Mouse (Mus musculus) ES-Bruce4 (cell line): ENCODE measurements around the gene Ints7. TPM values are rescaled to one million over a fixed set of nuclear protein-coding genes. Genes with fewer than 3 reads are reported as not detected.

Experiments used
- H3K27ac ChIP-seq: 2 replicates; pipeline ENCODE4 v1.5.1; 2012; ENCODE audit warnings: low read length, inconsistent platforms; ENCODE audit not compliant: insufficient read depth
- H3K27me3 ChIP-seq: 2 replicates; pipeline ENCODE4 v1.6.1; 2012; ENCODE audit warnings: mild to moderate bottlenecking, low read length, inconsistent platforms; ENCODE audit not compliant: control insufficient read depth, poor library complexity, insufficient read depth, severe bottlenecking
- H3K36me3 ChIP-seq: 2 replicates; pipeline ENCODE4 v1.6.1; 2012; ENCODE audit warnings: inconsistent platforms, mild to moderate bottlenecking, low read length, moderate library complexity; ENCODE audit not compliant: control insufficient read depth, poor library complexity, insufficient read depth, severe bottlenecking
- H3K4me1 ChIP-seq: one replicate; pipeline ENCODE4 v1.8.1; 2011; ENCODE audit warnings: low read length; ENCODE audit not compliant: control insufficient read depth, insufficient read depth
- H3K4me3 ChIP-seq: 2 replicates; pipeline ENCODE4 v1.5.1; 2011; ENCODE audit warnings: low read depth, mild to moderate bottlenecking, low read length
- H3K9ac ChIP-seq: 2 replicates; pipeline ENCODE4 v1.6.1; 2012; ENCODE audit warnings: low read depth, mild to moderate bottlenecking, inconsistent platforms; ENCODE audit not compliant: poor library complexity, severe bottlenecking
- H3K9me3 ChIP-seq: replicated peaks from 2 replicates; pipeline ENCODE4 v1.6.1; 2012; ENCODE audit warnings: mild to moderate bottlenecking, low read length, inconsistent platforms; ENCODE audit not compliant: control insufficient read depth, poor library complexity, insufficient read depth, severe bottlenecking
- CTCF ChIP-seq: IDR thresholded peaks from one replicate; pipeline ENCODE4 v1.8.1; 2011; ENCODE audit warnings: low read depth, low read length
- EP300 ChIP-seq: IDR thresholded peaks from 2 replicates; pipeline ENCODE4 v1.6.1; 2011; ENCODE audit warnings: low read depth, low read length; ENCODE audit not compliant: insufficient read depth
- POLR2A ChIP-seq: IDR thresholded peaks from one replicate; pipeline ENCODE4 v1.8.1; 2011; ENCODE audit warnings: low read length; ENCODE audit not compliant: insufficient read depth
- polyA plus RNA-seq: library from polyadenylated mRNA; stranded (reverse); fragments of >200 nt; gene quantifications from 2 replicates; pipeline ENCODE4 v1.2.4, GENCODE M21; 2011; ENCODE audit warnings: low read depth; ENCODE audit not compliant: missing spikeins, insufficient read depth, insufficient read length

The Ints7 gene
- polyA plus RNA-seq, 1 experiment: 58.1 TPM

- no peaks in the 10 kb centered on the region for H3K4me1 ChIP-seq
- H3K9ac ChIP-seq: no peak overlapping the region
- H3K9me3 ChIP-seq: no peaks in the 10 kb centered on the region
- TF ChIP-seq EP300 (no peak), POLR2A (no peak), CTCF (no peak)
- H3K27me3 ChIP-seq: no peaks in the 10 kb centered on the region
- no peak overlapping the region for H3K4me3 ChIP-seq
- H3K27ac ChIP-seq: no peak overlapping the region
- peaks cover 17% of the 10 kb centered on the region for H3K36me3 ChIP-seq
Measured at GRCm38 (mm10) chr1:191579524-191579923, 4.1 kb downstream of the Ints7 start.

GRCm38 (mm10) chr1:191581641-191582040 lies 6.2 kb downstream of the Ints7 start:
- no peaks in the 10 kb centered on the region for H3K4me1 ChIP-seq
- no peak overlapping the region for H3K4me3 ChIP-seq
- H3K27me3 ChIP-seq: no peaks in the 10 kb centered on the region
- no peak overlapping the region for H3K9ac ChIP-seq
- no peak overlapping the region for H3K27ac ChIP-seq
- peaks cover 32% of the 10 kb centered on the region for H3K36me3 ChIP-seq
- no peaks in the 10 kb centered on the region for H3K9me3 ChIP-seq
- no peak for TF ChIP-seq CTCF
- no peak for TF ChIP-seq EP300
- TF ChIP-seq POLR2A: no peak

- Histone ChIP-seq H3K4me3 (no peak overlapping the region), H3K9me3 (no peaks in the 10 kb centered on the region), H3K9ac (no peak overlapping the region), H3K36me3 (peaks cover 47% of the 10 kb centered on the region), H3K27ac (no peak overlapping the region), H3K27me3 (no peaks in the 10 kb centered on the region), H3K4me1 (no peaks in the 10 kb centered on the region)
- no peak for TF ChIP-seq EP300
- TF ChIP-seq CTCF: no peak
Measured at GRCm38 (mm10) chr1:191583836-191584235, 8.4 kb downstream of the Ints7 start.

GRCm38 (mm10) chr1:191584483-191584882 lies 9.0 kb downstream of the Ints7 start:
- H3K9ac ChIP-seq: no peak overlapping the region
- peaks cover 49% of the 10 kb centered on the region for H3K36me3 ChIP-seq
- TF ChIP-seq POLR2A (no peak), EP300 (no peak), CTCF (peak; percentile 32)

GRCm38 (mm10) chr1:191585704-191586103 lies 10.3 kb downstream of the Ints7 start:
- H3K27ac ChIP-seq: no peak overlapping the region
- H3K9me3 ChIP-seq: no peaks in the 10 kb centered on the region
- peaks cover 49% of the 10 kb centered on the region for H3K36me3 ChIP-seq
- no peak overlapping the region for H3K9ac ChIP-seq
- H3K27me3 ChIP-seq: no peaks in the 10 kb centered on the region
- H3K4me1 ChIP-seq: no peaks in the 10 kb centered on the region
- TF ChIP-seq POLR2A (no peak), CTCF (no peak), EP300 (no peak)
- H3K4me3 ChIP-seq: no peak overlapping the region

More at GRCm38 (mm10) chr1:191584483-191584882, 9.0 kb downstream of the Ints7 start:
- no peak overlapping the region for H3K27ac ChIP-seq
- no peaks in the 10 kb centered on the region for H3K27me3 ChIP-seq
- H3K4me3 ChIP-seq: no peak overlapping the region
- H3K9me3 ChIP-seq: no peaks in the 10 kb centered on the region
- H3K4me1 ChIP-seq: no peaks in the 10 kb centered on the region

GRCm38 (mm10) chr1:191587062-191587461 lies 11.6 kb downstream of the Ints7 start:
- no peak for TF ChIP-seq CTCF

GRCm38 (mm10) chr1:191588749-191589148 lies 13.3 kb downstream of the Ints7 start:
- H3K36me3 ChIP-seq: peaks cover 35% of the 10 kb centered on the region
- no peaks in the 10 kb centered on the region for H3K9me3 ChIP-seq
- H3K9ac ChIP-seq: no peak overlapping the region
- no peak overlapping the region for H3K4me3 ChIP-seq
- no peak overlapping the region for H3K27ac ChIP-seq
- H3K27me3 ChIP-seq: no peaks in the 10 kb centered on the region
- no peaks in the 10 kb centered on the region for H3K4me1 ChIP-seq
- TF ChIP-seq CTCF (no peak), POLR2A (no peak), EP300 (no peak)

More at GRCm38 (mm10) chr1:191587062-191587461, 11.6 kb downstream of the Ints7 start:
- Histone ChIP-seq H3K4me1 (no peaks in the 10 kb centered on the region), H3K9me3 (no peaks in the 10 kb centered on the region), H3K27me3 (no peaks in the 10 kb centered on the region), H3K27ac (no peak overlapping the region), H3K4me3 (no peak overlapping the region), H3K9ac (no peak overlapping the region), H3K36me3 (peaks cover 49% of the 10 kb centered on the region)
